Mouse (Mus musculus) cerebellum, adult 8-10 months (tissue): Measurements from ENCODE around the gene Ttll2.
"Not testable (repeated sequence)": the region's sequence is repeated elsewhere in the genome, so short reads cannot be mapped to it uniquely, and the experiment has no call there.

Experiments used
- DNase-seq: peaks from one replicate; pipeline ENCODE4 v3.0.0; 2022

The Ttll2 gene

GRCm38 (mm10) chr17:7352596-7352995 lies at the start of gene Ttll2:
Gene Ttll2, minus strand, starts transcription at chr17:7352696.
- DNase-seq = not testable (repeated sequence)

GRCm38 (mm10) chr17:7399770-7400169 lies 47.3 kb upstream of the Ttll2 start:
- DNase-seq = not testable (repeated sequence)

- not testable (repeated sequence) for DNase-seq
Measured at GRCm38 (mm10) chr17:7398198-7398847, 45.8 kb upstream of the Ttll2 start.

- DNase-seq = not testable (repeated sequence)
Measured at GRCm38 (mm10) chr17:7397079-7397478, 44.6 kb upstream of the Ttll2 start.

- not testable (repeated sequence) for DNase-seq
Measured at GRCm38 (mm10) chr17:7396288-7396687, 43.8 kb upstream of the Ttll2 start.

GRCm38 (mm10) chr17:7395671-7396070 lies 43.2 kb upstream of the Ttll2 start:
- DNase-seq = not testable (repeated sequence)

- DNase-seq = not testable (repeated sequence)
Measured at GRCm38 (mm10) chr17:7395116-7395515, 42.6 kb upstream of the Ttll2 start.

- DNase-seq = not testable (repeated sequence)
Measured at GRCm38 (mm10) chr17:7389898-7390297, 37.4 kb upstream of the Ttll2 start.

GRCm38 (mm10) chr17:7388958-7389356 lies 36.5 kb upstream of the Ttll2 start:
- not testable (repeated sequence) for DNase-seq

- DNase-seq = not testable (repeated sequence)
Measured at GRCm38 (mm10) chr17:7388341-7388957, 36.0 kb upstream of the Ttll2 start.

GRCm38 (mm10) chr17:7386016-7386415 lies 33.5 kb upstream of the Ttll2 start:
- not testable (repeated sequence) for DNase-seq

GRCm38 (mm10) chr17:7385364-7385763 lies 32.9 kb upstream of the Ttll2 start, which contains the start of gene Unc93a2:
Gene Unc93a2, minus strand, starts transcription at chr17:7385464.
- not testable (repeated sequence) for DNase-seq

- not testable (repeated sequence) for DNase-seq
Measured at GRCm38 (mm10) chr17:7383167-7384143, 31.0 kb upstream of the Ttll2 start.

GRCm38 (mm10) chr17:7382711-7383110 lies 30.2 kb upstream of the Ttll2 start:
- not testable (repeated sequence) for DNase-seq

- DNase-seq = not testable (repeated sequence)
Measured at GRCm38 (mm10) chr17:7377907-7378306, 25.4 kb upstream of the Ttll2 start.

- not testable (repeated sequence) for DNase-seq
Measured at GRCm38 (mm10) chr17:7376951-7377700, 24.6 kb upstream of the Ttll2 start.

- not testable (repeated sequence) for DNase-seq
Measured at GRCm38 (mm10) chr17:7371879-7372278, 19.4 kb upstream of the Ttll2 start, which contains the start of gene Gm49630. Gene Gm49630, minus strand, starts transcription at chr17:7371979.

- DNase-seq = not testable (repeated sequence)
Measured at GRCm38 (mm10) chr17:7369401-7369800, 16.9 kb upstream of the Ttll2 start.

- DNase-seq = not testable (repeated sequence)
Measured at GRCm38 (mm10) chr17:7366676-7367374, 14.3 kb upstream of the Ttll2 start.

- DNase-seq = not testable (repeated sequence)
Measured at GRCm38 (mm10) chr17:7366265-7366664, 13.8 kb upstream of the Ttll2 start.

- not testable (repeated sequence) for DNase-seq
Measured at GRCm38 (mm10) chr17:7365615-7366014, 13.1 kb upstream of the Ttll2 start.
